Mouse (Mus musculus) left cerebral cortex, postnatal 10 days (tissue): ENCODE measurements around the gene Psmd7. TPM values are rescaled to one million over a fixed set of nuclear protein-coding genes. Genes with fewer than 3 reads are reported as not detected.
"Not testable (repeated sequence)": the region's sequence is repeated elsewhere in the genome, so short reads cannot be mapped to it uniquely, and the experiment has no call there.

Experiments
- DNase-seq, 2 experiments: peaks; one replicate each; pipeline ENCODE4 v3.0.0; 2021 to 2022; ENCODE audit warnings: low spot score in 2 of 2, mixed read lengths in 1 of 2; ENCODE audit errors: extremely low spot score in 1 of 2
- intact Hi-C: fragments of 180-260 bp; cut with DNase I; formaldehyde crosslinking; loops from one replicate; pipeline ENCODE4 v1.15.1; 2025
- total RNA-seq, 2 experiments: library from RNA; stranded (reverse); gene quantifications; 2 replicates each; pipeline ENCODE4 v1.2.3; 2021

Psmd7 gene
- 100 to 1,000 TPM; 107 TPM for total RNA-seq

- DNase-seq: peak; percentile 91 to 96
- intact Hi-C loops: loop anchor here (10.0 kb wide), 1 partner anchor 483 kb away; no protein-coding TSS in a partner anchor
These were observed at the start of gene Psmd7 for GRCm38 (mm10) chr8:107587995-107588780. Psmd7 (minus strand) TSS chr8:107588464.

GRCm38 (mm10) chr8:107633734-107634133 lies 45.5 kb upstream of the Psmd7 start:
- no peak for DNase-seq
- intact Hi-C loops: no loop called here

GRCm38 (mm10) chr8:107629701-107630100 lies 41.4 kb upstream of the Psmd7 start:
- intact Hi-C loops: no loop called here

GRCm38 (mm10) chr8:107628501-107629149 lies 40.4 kb upstream of the Psmd7 start:
- no peak for DNase-seq
- intact Hi-C loops: no loop called here

More at GRCm38 (mm10) chr8:107629701-107630100, 41.4 kb upstream of the Psmd7 start:
- no peak for DNase-seq

GRCm38 (mm10) chr8:107627881-107628280 lies 39.6 kb upstream of the Psmd7 start:
- intact Hi-C loops: no loop called here

GRCm38 (mm10) chr8:107624301-107624700 lies 36.0 kb upstream of the Psmd7 start:
- DNase-seq: not testable (repeated sequence)

More at GRCm38 (mm10) chr8:107627881-107628280, 39.6 kb upstream of the Psmd7 start:
- no peak for DNase-seq

GRCm38 (mm10) chr8:107621930-107622623 lies 33.8 kb upstream of the Psmd7 start:
- no peak for DNase-seq
- intact Hi-C loops: no loop called here

More at GRCm38 (mm10) chr8:107624301-107624700, 36.0 kb upstream of the Psmd7 start:
- intact Hi-C loops: not testable (repeated sequence)

- intact Hi-C loops: no loop called here
- DNase-seq: no peak
These were observed 32.9 kb upstream of the Psmd7 start for GRCm38 (mm10) chr8:107621136-107621535.

GRCm38 (mm10) chr8:107618499-107618898 lies 30.2 kb upstream of the Psmd7 start:
- DNase-seq: no peak
- intact Hi-C loops: no loop called here

GRCm38 (mm10) chr8:107613411-107613810 lies 25.1 kb upstream of the Psmd7 start:
- DNase-seq: no peak
- intact Hi-C loops: no loop called here

GRCm38 (mm10) chr8:107610845-107611244 lies 22.6 kb upstream of the Psmd7 start:
- intact Hi-C loops: no loop called here
- DNase-seq: peak in 1 of 2 experiments; percentile 9

- DNase-seq: peak in 1 of 2 experiments; percentile 2
- intact Hi-C loops: loop anchor here (10.0 kb wide), 1 partner anchor 336 kb away; the partner anchor contains the start of gene Zfhx3
These were observed 20.5 kb upstream of the Psmd7 start for GRCm38 (mm10) chr8:107608751-107609150.

GRCm38 (mm10) chr8:107603026-107603425 lies 14.8 kb upstream of the Psmd7 start:
- intact Hi-C loops: loop anchor here (5.0 to 10.0 kb wide), 2 partner anchors 342 to 1584 kb away; partner anchors contain the start of gene Zfhx3
- DNase-seq: peak; percentile 59 to 78

- DNase-seq: no peak
- intact Hi-C loops: loop anchor here (5.0 to 10.0 kb wide), 2 partner anchors 345 to 1588 kb away; partner anchors contain the start of gene Zfhx3
These were observed 11.4 kb upstream of the Psmd7 start for GRCm38 (mm10) chr8:107599691-107600090.

GRCm38 (mm10) chr8:107597731-107598130 lies 9.5 kb upstream of the Psmd7 start:
- intact Hi-C loops: no loop called here

GRCm38 (mm10) chr8:107594817-107595216 lies 6.6 kb upstream of the Psmd7 start:
- intact Hi-C loops: no loop called here
- DNase-seq: no peak

More at GRCm38 (mm10) chr8:107597731-107598130, 9.5 kb upstream of the Psmd7 start:
- DNase-seq: no peak

- intact Hi-C loops: no loop called here
- no peak for DNase-seq
These were observed 5.9 kb upstream of the Psmd7 start for GRCm38 (mm10) chr8:107593967-107594729.

- intact Hi-C loops: loop anchor here (10.0 kb wide), 1 partner anchor 483 kb away; no protein-coding TSS in a partner anchor
- peak in 1 of 2 experiments; percentile 20 for DNase-seq
These were observed 752 bp downstream of the Psmd7 start for GRCm38 (mm10) chr8:107587429-107587994.
